Mouse (Mus musculus) neural tube, embryonic 12.5 days (tissue): ENCODE measurements around the gene Onecut3. TPM values are rescaled to one million over a fixed set of nuclear protein-coding genes. Genes with fewer than 3 reads are reported as not detected.

Source experiments
- ATAC-seq: fragments of 200-750 bp; cut with Nextera tagmentation; 2 replicates; pipeline ENCODE4 v1.8.0; 2017; ENCODE audit warnings: low read depth, mild to moderate bottlenecking, moderate TSS enrichment, moderate library complexity; ENCODE audit not compliant: low FRiP score
- H3K27ac ChIP-seq: fragments of 300-500 bp; sonication (generic); 2 replicates; pipeline ENCODE4 v1.5.1; 2016
- H3K27me3 ChIP-seq: fragments of 300-500 bp; sonication (generic); replicated peaks from 2 replicates; pipeline ENCODE4 v1.6.1; 2016; ENCODE audit warnings: mild to moderate bottlenecking
- H3K36me3 ChIP-seq: fragments of 300-500 bp; sonication (generic); 2 replicates; pipeline ENCODE4 v1.6.1; 2016; ENCODE audit warnings: mild to moderate bottlenecking
- H3K4me1 ChIP-seq: fragments of 300-500 bp; sonication (generic); 2 replicates; pipeline ENCODE4 v1.6.1; 2016
- H3K4me2 ChIP-seq: fragments of 300-500 bp; sonication (generic); replicated peaks from 2 replicates; pipeline ENCODE4 v1.6.1; 2016; ENCODE audit warnings: mild to moderate bottlenecking
- H3K4me3 ChIP-seq: fragments of 300-500 bp; sonication (generic); 2 replicates; pipeline ENCODE4 v1.5.1; 2016
- H3K9ac ChIP-seq: fragments of 300-500 bp; sonication (generic); 2 replicates; pipeline ENCODE4 v1.6.1; 2016; ENCODE audit warnings: mild to moderate bottlenecking
- H3K9me3 ChIP-seq: fragments of 300-500 bp; sonication (generic); 2 replicates; pipeline ENCODE4 v1.6.1; 2016; ENCODE audit warnings: mild to moderate bottlenecking
- WGBS: fragments of 180-500 bp; shearing (Covaris S2); methylation state at CpG from one replicate; pipeline ENCODE4 v1.1.7; 2016; 5-methylcytosine and 5-hydroxymethylcytosine counted together
- polyA plus RNA-seq: library from polyadenylated mRNA; unstranded; fragments of >200 nt; fragmentation: Nextera tagmentation; extraction: Ambion mirVana; gene quantifications from 2 replicates; pipeline ENCODE4 v1.2.1, GENCODE M21; 2016

The Onecut3 gene
- 1.0 and 1.2 TPM in 2 replicates for polyA plus RNA-seq

GRCm38 (mm10) chr10:80494732-80495131 lies at the start of gene Onecut3:
TSS of gene Onecut3 (plus strand) at chr10:80494835.
- WGBS = under 1% methylated on average over 42 of the region's 42 CpGs
- peaks cover 18% of the 10 kb centered on the region for H3K4me1 ChIP-seq

DNA sequence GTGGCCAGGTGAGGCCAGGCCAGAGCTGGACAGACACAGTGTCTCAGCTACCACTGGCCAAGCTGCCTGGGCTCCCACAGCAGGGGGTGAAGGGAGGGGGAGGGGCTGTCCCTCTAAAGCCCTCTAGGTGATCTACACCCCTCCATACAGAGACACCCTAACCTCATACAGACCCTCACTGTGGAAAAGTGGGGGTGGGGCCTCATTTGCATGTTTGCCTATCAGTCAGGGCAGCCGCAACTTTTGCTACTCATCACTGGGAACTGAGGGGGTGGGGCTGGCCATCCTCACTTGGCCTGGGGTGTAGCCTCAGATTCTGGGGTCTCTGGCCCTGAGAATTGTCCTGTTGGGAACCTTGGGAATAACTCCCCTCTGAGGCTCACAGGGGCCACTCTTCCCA lies 49.6 kb upstream of the Onecut3 start:
- Histone ChIP-seq H3K4me1 (peaks cover 7% of the 10 kb centered on the region; the same call in 1 of the 2 replicates), H3K36me3 (no peaks in the 10 kb centered on the region), H3K9me3 (no peaks in the 10 kb centered on the region), H3K4me3 (no peak overlapping the region), H3K27ac (no peak overlapping the region), H3K9ac (0 out of 2 replicates have a peak overlapping the region, but pooled peaks have one; percentile 8), H3K27me3 (peaks cover 37% of the 10 kb centered on the region), H3K4me2 (no peak overlapping the region)
- no peak for ATAC-seq
- WGBS = 18% methylated on average over 1 of the region's 1 CpGs

More at GRCm38 (mm10) chr10:80494732-80495131, at the start of gene Onecut3:
- Histone ChIP-seq H3K9me3 (no peaks in the 10 kb centered on the region), H3K27me3 (peaks cover 99% of the 10 kb centered on the region), H3K27ac (no peak within 1 kb of the TSS), H3K4me2 (peak within 1 kb of the TSS; percentile 63), H3K9ac (peak within 1 kb of the TSS; percentile 56), H3K36me3 (no peaks in the 10 kb centered on the region), H3K4me3 (peak within 1 kb of the TSS; percentile 39)
- peak; percentile 2; the same call in 1 of the 2 replicates for ATAC-seq

DNA sequence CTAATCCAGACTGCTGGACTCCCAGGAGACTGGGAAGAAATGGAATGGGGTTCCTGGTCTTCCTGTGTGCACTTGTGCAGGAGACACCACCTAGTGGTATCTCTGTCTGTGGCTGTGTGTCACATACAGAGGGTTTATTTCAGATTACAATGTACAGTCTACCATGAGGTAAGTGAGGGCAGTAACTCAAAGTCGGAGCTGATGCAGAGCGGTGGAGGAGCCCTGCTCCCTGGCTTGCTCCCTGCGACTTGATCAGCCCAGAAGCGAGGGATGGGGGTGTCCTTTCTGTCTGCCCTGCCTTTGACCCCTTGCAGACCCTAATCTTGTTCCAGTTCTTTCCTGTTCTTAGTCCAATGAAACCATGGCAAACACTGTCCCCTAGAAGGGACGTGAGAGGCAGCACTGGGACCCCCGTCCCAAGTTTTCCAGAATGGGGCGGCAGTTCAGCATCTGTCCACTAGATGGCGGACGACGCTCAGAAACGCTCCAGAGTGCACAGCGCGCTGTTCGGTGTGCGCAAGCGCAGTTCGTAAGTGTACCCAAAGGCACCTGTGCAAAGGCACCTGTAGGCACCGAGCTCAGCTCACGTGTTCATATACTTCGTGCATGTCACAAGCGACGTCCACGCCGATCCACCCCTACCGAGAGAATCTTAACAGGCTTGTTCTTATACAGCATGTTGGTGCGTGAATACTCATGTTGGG lies 48.6 kb upstream of the Onecut3 start:
- Histone ChIP-seq H3K27ac (no peak overlapping the region), H3K4me1 (peaks cover 7% of the 10 kb centered on the region; the same call in 1 of the 2 replicates), H3K4me3 (no peak overlapping the region), H3K9me3 (no peaks in the 10 kb centered on the region), H3K4me2 (peak overlapping the region; percentile 41), H3K9ac (no peak overlapping the region), H3K27me3 (peaks cover 44% of the 10 kb centered on the region), H3K36me3 (no peaks in the 10 kb centered on the region)
- ATAC-seq = peak; percentile 51
- WGBS = 7% methylated on average over 26 of the region's 26 CpGs

GRCm38 (mm10) chr10:80450599-80450998 lies 44.0 kb upstream of the Onecut3 start:
- Histone ChIP-seq H3K4me2 (no peak overlapping the region), H3K27me3 (peaks cover 32% of the 10 kb centered on the region)

DNA sequence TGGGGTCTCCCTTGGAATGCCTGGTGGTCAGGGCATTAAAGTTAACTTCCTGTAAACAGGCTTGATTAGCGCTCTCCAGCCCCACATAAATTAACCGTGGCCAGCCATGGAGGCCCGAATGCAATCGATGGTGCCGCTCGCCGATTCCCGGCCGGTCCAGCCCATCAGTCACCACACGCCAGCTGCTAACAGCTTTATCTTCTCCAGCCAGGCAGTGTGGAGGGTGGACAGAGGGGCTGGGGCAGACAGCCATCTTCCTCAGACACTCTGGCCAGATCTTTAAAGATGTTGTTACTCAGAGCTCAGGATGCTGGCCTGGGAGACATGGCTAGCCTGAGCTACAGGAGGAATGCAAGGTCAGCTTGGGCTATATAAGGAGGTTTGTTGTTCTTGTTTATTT lies 41.0 kb upstream of the Onecut3 start:
- no peak overlapping the region for H3K4me3 ChIP-seq
- no peak overlapping the region for H3K4me2 ChIP-seq
- H3K4me1 ChIP-seq = no peaks in the 10 kb centered on the region
- no peaks in the 10 kb centered on the region; the same call in 1 of the 2 replicates for H3K9me3 ChIP-seq
- H3K27ac ChIP-seq = no peak overlapping the region
- peaks cover 15% of the 10 kb centered on the region for H3K27me3 ChIP-seq
- no peaks in the 10 kb centered on the region for H3K36me3 ChIP-seq
- H3K9ac ChIP-seq = no peak overlapping the region
- WGBS = 54% methylated on average over 10 of the region's 10 CpGs
- ATAC-seq = no peak

More at GRCm38 (mm10) chr10:80450599-80450998, 44.0 kb upstream of the Onecut3 start:
- ATAC-seq = no peak
- H3K27ac ChIP-seq = no peak overlapping the region
- 5% methylated on average over 6 of the region's 6 CpGs for WGBS
- H3K9me3 ChIP-seq = no peaks in the 10 kb centered on the region; the same call in 1 of the 2 replicates
- no peaks in the 10 kb centered on the region for H3K4me1 ChIP-seq
- no peak overlapping the region for H3K9ac ChIP-seq
- H3K4me3 ChIP-seq = no peak overlapping the region
- H3K36me3 ChIP-seq = no peaks in the 10 kb centered on the region

DNA sequence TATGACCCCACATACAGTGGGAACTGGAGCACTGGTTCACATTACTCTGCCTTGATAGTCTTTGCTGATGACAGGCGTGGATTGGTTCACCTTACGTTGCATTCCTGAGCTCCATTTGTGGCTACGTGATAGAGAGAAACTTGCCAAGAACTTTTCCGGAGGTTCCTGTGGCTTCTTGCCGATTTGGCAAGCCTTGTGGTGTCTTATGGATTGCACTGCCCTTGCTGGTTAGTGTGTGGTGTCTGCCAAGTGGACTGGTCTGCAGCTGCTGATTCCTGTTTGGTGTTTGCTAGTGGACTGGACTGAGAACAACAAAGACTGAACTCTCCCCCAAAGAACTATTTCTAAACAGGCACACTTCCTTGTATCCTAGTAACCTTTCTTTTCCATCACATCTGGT lies 39.9 kb upstream of the Onecut3 start:
- ATAC-seq = no peak
- H3K27ac ChIP-seq = no peak overlapping the region
- no peaks in the 10 kb centered on the region for H3K4me1 ChIP-seq
- no peak overlapping the region for H3K9ac ChIP-seq
- H3K27me3 ChIP-seq = peaks cover 18% of the 10 kb centered on the region
- 91% methylated on average over 5 of the region's 5 CpGs for WGBS
- no peak overlapping the region for H3K4me2 ChIP-seq
- no peak overlapping the region for H3K4me3 ChIP-seq
- no peaks in the 10 kb centered on the region; the same call in 1 of the 2 replicates for H3K9me3 ChIP-seq
- no peaks in the 10 kb centered on the region for H3K36me3 ChIP-seq

- WGBS = 80% methylated on average over 5 of the region's 5 CpGs
- Histone ChIP-seq H3K9me3 (no peaks in the 10 kb centered on the region; the same call in 1 of the 2 replicates), H3K27me3 (peaks cover 14% of the 10 kb centered on the region), H3K4me1 (no peaks in the 10 kb centered on the region), H3K4me2 (no peak overlapping the region), H3K9ac (no peak overlapping the region), H3K36me3 (no peaks in the 10 kb centered on the region), H3K27ac (no peak overlapping the region), H3K4me3 (no peak overlapping the region)
- ATAC-seq = no peak
These were observed 38.9 kb upstream of the Onecut3 start for GRCm38 (mm10) chr10:80455697-80456096.

DNA sequence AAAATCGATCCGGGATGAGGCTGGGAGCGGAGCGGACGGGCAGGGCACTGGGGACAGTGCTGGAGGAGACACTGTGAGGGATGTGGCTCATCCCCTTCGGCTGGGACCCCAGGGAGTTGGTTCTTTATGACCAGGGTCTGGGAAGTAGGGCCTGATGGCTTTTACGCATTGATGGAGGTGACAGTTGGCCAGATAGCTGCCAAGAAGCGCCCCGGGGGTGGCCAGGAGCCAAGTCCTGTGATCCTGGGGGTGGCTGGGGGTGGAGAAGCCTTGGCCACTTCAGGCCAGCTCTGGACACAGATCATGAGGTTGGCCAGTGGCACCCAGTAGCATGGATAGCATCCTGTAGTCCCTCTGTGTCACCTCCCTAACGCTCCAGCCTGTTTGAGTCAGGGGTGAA lies 35.4 kb upstream of the Onecut3 start:
- Histone ChIP-seq H3K9ac (no peak overlapping the region), H3K36me3 (no peaks in the 10 kb centered on the region), H3K27ac (no peak overlapping the region), H3K4me3 (no peak overlapping the region), H3K4me1 (no peaks in the 10 kb centered on the region), H3K4me2 (no peak overlapping the region), H3K9me3 (no peaks in the 10 kb centered on the region; the same call in 1 of the 2 replicates), H3K27me3 (peaks cover 7% of the 10 kb centered on the region; the same call in 1 of the 2 replicates)
- 36% methylated on average over 10 of the region's 10 CpGs for WGBS
- no peak for ATAC-seq

DNA sequence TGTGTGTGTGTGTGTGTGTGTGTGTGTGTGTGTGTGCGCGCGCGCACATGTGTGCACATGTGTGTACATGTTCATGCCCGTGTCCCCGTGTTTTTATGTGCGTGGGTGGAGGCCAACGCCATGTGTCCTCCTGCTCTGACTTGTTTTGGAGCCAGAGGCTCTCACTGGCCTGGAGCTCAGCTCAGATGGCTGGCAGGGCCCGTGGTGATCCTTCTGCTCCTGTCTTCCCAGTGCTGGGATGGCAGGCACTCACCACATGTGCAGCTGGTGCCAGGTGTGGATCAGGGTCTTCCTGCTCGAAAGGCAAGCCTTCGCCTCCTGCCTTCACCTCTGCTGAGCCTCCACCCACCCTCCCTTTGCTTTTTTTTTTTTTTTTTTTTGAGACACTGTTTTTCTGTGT lies 35.0 kb upstream of the Onecut3 start:
- Histone ChIP-seq H3K4me3 (no peak overlapping the region), H3K9me3 (no peaks in the 10 kb centered on the region; the same call in 1 of the 2 replicates), H3K36me3 (no peaks in the 10 kb centered on the region), H3K27ac (no peak overlapping the region), H3K4me1 (0 out of 2 replicates have a peak, but pooled peaks cover 3% of the 10 kb centered on the region), H3K4me2 (no peak overlapping the region), H3K9ac (no peak overlapping the region), H3K27me3 (peaks cover 9% of the 10 kb centered on the region)
- ATAC-seq = no peak
- WGBS = 92% methylated on average over 11 of the region's 11 CpGs

- 64% methylated on average over 4 of the region's 4 CpGs for WGBS
- no peak for ATAC-seq
- Histone ChIP-seq H3K27ac (no peak overlapping the region), H3K4me2 (no peak overlapping the region), H3K9ac (no peak overlapping the region), H3K4me3 (no peak overlapping the region), H3K36me3 (no peaks in the 10 kb centered on the region), H3K4me1 (0 out of 2 replicates have a peak, but pooled peaks cover 4% of the 10 kb centered on the region), H3K27me3 (peaks cover 14% of the 10 kb centered on the region), H3K9me3 (no peaks in the 10 kb centered on the region)
These were observed 34.3 kb upstream of the Onecut3 start for GRCm38 (mm10) chr10:80460324-80460723.

GRCm38 (mm10) chr10:80461346-80461745 lies 33.3 kb upstream of the Onecut3 start:
- WGBS = 77% methylated on average over 7 of the region's 7 CpGs
- no peak overlapping the region for H3K9ac ChIP-seq
- no peak overlapping the region for H3K27ac ChIP-seq
- no peaks in the 10 kb centered on the region for H3K36me3 ChIP-seq
- H3K27me3 ChIP-seq = peaks cover 17% of the 10 kb centered on the region
- no peak overlapping the region for H3K4me3 ChIP-seq
- no peak for ATAC-seq
- no peaks in the 10 kb centered on the region for H3K9me3 ChIP-seq
- no peak overlapping the region for H3K4me2 ChIP-seq
- 0 out of 2 replicates have a peak, but pooled peaks cover 4% of the 10 kb centered on the region for H3K4me1 ChIP-seq

DNA sequence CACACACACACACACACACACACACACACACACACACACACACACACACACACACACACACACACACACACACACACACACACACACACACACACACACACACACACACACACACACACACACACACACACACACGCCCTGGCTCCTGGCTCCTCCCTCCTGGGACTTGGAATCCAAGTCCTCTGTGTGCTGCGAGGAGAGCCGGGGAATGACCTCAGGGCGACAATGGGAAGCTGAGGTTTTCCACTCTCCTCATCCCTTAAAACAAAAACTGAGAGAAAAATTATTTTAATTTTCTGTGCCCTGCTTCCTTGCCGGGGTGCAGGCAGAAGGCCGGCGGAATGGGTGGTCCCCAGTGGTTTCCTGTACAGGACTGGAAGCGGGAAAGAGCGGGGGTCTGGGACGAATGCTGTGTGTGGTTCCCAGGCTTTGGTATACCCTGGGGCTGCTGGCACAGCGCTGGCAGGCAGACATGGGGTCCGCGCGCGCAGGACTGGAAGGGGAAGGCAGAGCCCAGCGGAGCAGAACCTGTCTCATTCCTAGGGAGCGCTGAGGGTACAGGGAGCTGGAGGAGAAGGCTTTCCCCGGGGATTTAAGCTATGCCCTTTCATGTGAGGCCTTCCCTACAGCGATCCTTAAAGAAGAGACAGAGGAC lies 30.1 kb upstream of the Onecut3 start:
- H3K4me2 ChIP-seq = peak overlapping the region; percentile 38
- no peak overlapping the region for H3K4me3 ChIP-seq
- no peaks in the 10 kb centered on the region for H3K9me3 ChIP-seq
- H3K36me3 ChIP-seq = no peaks in the 10 kb centered on the region
- 0 out of 2 replicates have a peak, but pooled peaks have one; percentile 17 for ATAC-seq
- 7% methylated on average over 19 of the region's 19 CpGs for WGBS
- H3K9ac ChIP-seq = no peak overlapping the region
- H3K27me3 ChIP-seq = peaks cover 25% of the 10 kb centered on the region
- no peak overlapping the region for H3K27ac ChIP-seq
- H3K4me1 ChIP-seq = 0 out of 2 replicates have a peak, but pooled peaks cover 4% of the 10 kb centered on the region
